Mouse (Mus musculus) hindbrain, embryonic 13.5 days (tissue): ENCODE data around the gene Pgm2. TPM values are rescaled to one million over a fixed set of nuclear protein-coding genes. Genes with fewer than 3 reads are reported as not detected.

Experiments used
- ATAC-seq: fragments of 200-750 bp; cut with Nextera tagmentation; 2 replicates; pipeline ENCODE4 v1.8.0; 2017; ENCODE audit warnings: moderate TSS enrichment; ENCODE audit not compliant: low FRiP score
- H3K27ac ChIP-seq: fragments of 300-500 bp; sonication (generic); 2 replicates; pipeline ENCODE4 v1.5.1; 2015; ENCODE audit warnings: inconsistent platforms, mild to moderate bottlenecking, moderate library complexity
- H3K27me3 ChIP-seq: fragments of 300-500 bp; sonication (generic); 2 replicates; pipeline ENCODE4 v1.6.1; 2015; ENCODE audit warnings: mild to moderate bottlenecking, inconsistent platforms
- H3K36me3 ChIP-seq: fragments of 300-500 bp; sonication (generic); 2 replicates; pipeline ENCODE4 v1.6.1; 2015; ENCODE audit warnings: mild to moderate bottlenecking, inconsistent platforms
- H3K4me1 ChIP-seq: fragments of 300-500 bp; sonication (generic); replicated peaks from 2 replicates; pipeline ENCODE4 v1.6.1; 2015; ENCODE audit warnings: inconsistent platforms
- H3K4me2 ChIP-seq: fragments of 300-500 bp; sonication (generic); 2 replicates; pipeline ENCODE4 v1.6.1; 2015; ENCODE audit warnings: inconsistent platforms, mild to moderate bottlenecking, moderate library complexity
- H3K4me3 ChIP-seq: fragments of 300-500 bp; sonication (generic); 2 replicates; pipeline ENCODE4 v1.5.1; 2015; ENCODE audit warnings: mild to moderate bottlenecking, inconsistent platforms
- H3K9ac ChIP-seq: fragments of 300-500 bp; sonication (generic); 2 replicates; pipeline ENCODE4 v1.6.1; 2015; ENCODE audit warnings: mild to moderate bottlenecking, inconsistent platforms
- H3K9me3 ChIP-seq: fragments of 300-500 bp; sonication (generic); 2 replicates; pipeline ENCODE4 v1.6.1; 2016; ENCODE audit warnings: inconsistent platforms
- WGBS: fragments of 180-500 bp; shearing (Covaris S2); methylation state at CpG from one replicate; pipeline ENCODE4 v1.1.7; 2015; 5-methylcytosine and 5-hydroxymethylcytosine counted together
- microRNA-seq: library from miRNA; unstranded; fragments of <30 nt; microRNA quantifications from one replicate; pipeline ENCODE4, GENCODE M21; 2016
- polyA plus RNA-seq: library from polyadenylated mRNA; unstranded; fragments of >200 nt; fragmentation: Nextera tagmentation; extraction: Ambion mirVana; gene quantifications from 2 replicates; pipeline ENCODE4 v1.2.1, GENCODE M21; 2015

The Pgm2 gene
- polyA plus RNA-seq, 1 experiment from 2014 or later: 24.0 TPM

GRCm38 (mm10) chr5:64168990-64169540 is 76.3 kb downstream of the Pgm2 start:
- Histone ChIP-seq H3K4me2 (no peak overlapping the region), H3K27ac (no peak overlapping the region), H3K36me3 (no peaks in the 10 kb centered on the region), H3K4me3 (no peak overlapping the region), H3K9ac (no peak overlapping the region), H3K27me3 (no peaks in the 10 kb centered on the region), H3K9me3 (no peaks in the 10 kb centered on the region), H3K4me1 (peaks cover 7% of the 10 kb centered on the region; the same call in 1 of the 2 replicates)
- 97% methylated on average over 10 of the region's 10 CpGs for WGBS
- ATAC-seq: no peak

- WGBS: 73% methylated on average over 3 of the region's 3 CpGs
- H3K27me3 ChIP-seq: no peaks in the 10 kb centered on the region
Observed at GRCm38 (mm10) chr5:64172884-64173283, 80.1 kb downstream of the Pgm2 start.

GRCm38 (mm10) chr5:64173302-64173701 is 80.6 kb downstream of the Pgm2 start:
- Histone ChIP-seq H3K27ac (no peak overlapping the region), H3K9me3 (no peaks in the 10 kb centered on the region), H3K9ac (no peak overlapping the region), H3K4me3 (no peak overlapping the region), H3K4me2 (no peak overlapping the region), H3K36me3 (no peaks in the 10 kb centered on the region), H3K27me3 (no peaks in the 10 kb centered on the region), H3K4me1 (peaks cover 7% of the 10 kb centered on the region; the same call in 1 of the 2 replicates)
- WGBS: 78% methylated on average over 16 of the region's 16 CpGs
- 0 out of 2 replicates have a peak, but pooled peaks have one; percentile 32 for ATAC-seq

More at GRCm38 (mm10) chr5:64172884-64173283, 80.1 kb downstream of the Pgm2 start:
- Histone ChIP-seq H3K9me3 (no peaks in the 10 kb centered on the region), H3K4me3 (no peak overlapping the region), H3K4me1 (peaks cover 7% of the 10 kb centered on the region; the same call in 1 of the 2 replicates), H3K27ac (no peak overlapping the region), H3K4me2 (no peak overlapping the region), H3K9ac (no peak overlapping the region), H3K36me3 (no peaks in the 10 kb centered on the region)
- ATAC-seq: 0 out of 2 replicates have a peak, but pooled peaks have one; percentile 43

GRCm38 (mm10) chr5:64174429-64174935 is 81.7 kb downstream of the Pgm2 start:
- H3K36me3 ChIP-seq: no peaks in the 10 kb centered on the region
- WGBS: 81% methylated on average over 5 of the region's 5 CpGs
- peaks cover 7% of the 10 kb centered on the region; the same call in 1 of the 2 replicates for H3K4me1 ChIP-seq
- no peak overlapping the region for H3K4me2 ChIP-seq
- no peaks in the 10 kb centered on the region for H3K27me3 ChIP-seq
- no peak overlapping the region for H3K27ac ChIP-seq
- no peak overlapping the region for H3K9ac ChIP-seq
- ATAC-seq: no peak
- no peak overlapping the region for H3K4me3 ChIP-seq
- no peaks in the 10 kb centered on the region for H3K9me3 ChIP-seq

Small RNA genes lying within 50 kb of the gene (microRNA-seq; reads per million reads assigned to microRNA genes)
- gene Gm22395 (not detected), gene Gm23967 (not detected)

Other genes starting within 250 kb of the Pgm2 start
- 9.0 and 10.2 TPM in 2 replicates for gene Rell1, start 124.1 kb upstream of the Pgm2 start, polyA plus RNA-seq
- 14.5 and 15.4 TPM in 2 replicates for gene Tbc1d1, start 63.4 kb downstream of the Pgm2 start, polyA plus RNA-seq